Mouse (Mus musculus) adipocyte (in vitro differentiated cells): Measurements from ENCODE around the gene H2afx.
"Not testable (repeated sequence)": the region's sequence is repeated elsewhere in the genome, so short reads cannot be mapped to it uniquely, and the experiment has no call there.

Source experiments
- DNase-seq: peaks from one replicate; pipeline ENCODE4 v3.0.0-alpha.2; 2016; ENCODE audit warnings: low spot score

H2afx gene

DNA sequence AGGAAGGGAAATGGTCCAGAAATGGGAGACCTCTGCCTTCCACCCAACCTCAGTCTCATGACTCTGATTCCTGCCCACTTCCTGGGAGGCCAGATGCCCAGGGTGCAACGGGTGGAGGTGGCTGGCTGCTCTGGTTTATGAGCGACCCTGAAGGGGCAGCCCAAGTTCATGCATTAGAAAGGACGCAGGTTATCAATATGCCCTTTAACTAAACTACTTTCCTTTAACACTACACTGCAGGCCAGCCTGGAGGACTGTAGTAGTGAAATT, 15.7 kb upstream of the H2afx start:
- DNase-seq: no peak

DNA sequence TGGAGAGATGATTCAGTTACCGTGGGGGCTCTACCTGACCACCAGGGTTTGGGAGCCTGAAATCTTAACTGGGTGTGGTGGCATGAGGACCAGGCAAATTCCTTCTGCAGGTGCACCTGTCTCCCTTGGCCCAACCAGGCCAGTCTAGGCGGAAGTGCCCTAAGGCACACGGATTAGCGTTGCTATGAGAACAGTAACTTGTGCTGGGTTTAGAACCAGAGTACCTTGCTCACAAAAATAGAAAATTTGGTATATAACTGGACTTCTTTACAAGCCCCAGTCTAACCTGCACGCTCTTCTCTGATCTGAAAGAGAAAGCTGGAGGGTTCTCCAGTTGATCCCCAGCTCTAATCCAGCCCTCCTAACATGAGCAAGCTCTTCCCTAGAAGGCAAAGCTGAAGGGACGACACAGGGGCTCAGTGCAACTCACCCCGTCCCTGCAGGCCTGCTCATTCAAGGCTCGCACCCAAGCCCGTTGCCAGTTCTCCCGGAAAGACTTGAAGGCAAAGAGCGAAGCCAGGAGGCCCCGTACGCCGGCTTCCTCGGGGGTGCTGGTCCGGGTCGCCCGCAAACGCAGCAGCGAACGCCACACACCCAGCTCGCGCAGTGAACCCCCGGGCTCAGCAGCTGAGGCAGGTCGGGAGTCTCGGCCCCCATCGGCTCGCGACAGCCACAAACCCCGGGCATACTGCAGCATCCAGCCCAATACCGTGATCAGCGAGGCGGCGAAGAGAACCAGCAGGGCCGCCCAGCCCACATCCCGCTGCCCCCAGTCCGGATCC, 15.2 kb upstream of the H2afx start:
- DNase-seq: no peak

DNA sequence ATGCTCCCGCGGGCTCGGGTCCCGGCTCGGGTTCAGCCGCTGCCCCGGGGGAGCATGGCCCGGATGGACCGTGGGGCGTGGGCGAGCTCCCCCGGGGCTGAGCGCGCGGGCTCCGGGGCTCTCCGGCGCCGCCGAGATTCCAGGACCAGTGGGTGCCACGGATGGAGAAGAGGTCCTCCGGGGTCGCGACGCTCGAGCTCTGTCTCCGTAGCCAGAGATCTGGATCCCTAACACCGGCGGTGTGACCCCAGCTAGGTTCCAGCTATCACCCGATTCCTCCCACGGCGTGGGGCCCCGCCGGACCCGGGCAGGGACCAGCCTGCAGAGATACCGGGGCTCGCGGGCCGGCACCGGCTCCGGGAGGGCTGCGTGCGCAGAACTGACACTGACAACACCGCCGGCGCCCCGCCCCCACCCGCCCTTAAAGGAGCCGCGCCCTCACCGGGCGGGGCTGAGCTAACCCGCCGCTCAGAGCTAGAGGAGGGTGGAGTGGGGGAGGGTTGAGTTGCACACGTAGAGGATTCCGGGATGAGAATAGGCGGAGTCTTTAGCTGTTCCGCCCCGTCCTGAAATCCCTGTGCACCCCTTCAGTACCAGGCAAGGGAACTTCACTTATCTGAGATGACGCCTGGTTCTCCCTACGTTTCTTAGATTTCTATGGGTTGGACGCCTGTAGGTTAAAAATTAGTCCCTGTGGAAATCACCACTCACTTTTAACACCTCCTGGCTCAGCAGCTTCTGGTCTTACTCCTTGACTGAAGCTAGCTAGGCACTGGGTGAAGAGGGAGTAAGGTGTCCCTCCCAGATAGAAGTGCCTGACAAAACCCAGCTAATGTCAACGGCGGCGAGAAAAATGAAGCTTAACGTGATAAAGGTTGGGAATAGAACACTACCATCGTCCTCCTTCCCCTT, 14.4 kb upstream of the H2afx start, which contains the start of gene C2cd2l:
Gene C2cd2l, minus strand, starts transcription at position 399 of the 912 bp plus-strand sequence.
- DNase-seq: peak; percentile 96

DNA sequence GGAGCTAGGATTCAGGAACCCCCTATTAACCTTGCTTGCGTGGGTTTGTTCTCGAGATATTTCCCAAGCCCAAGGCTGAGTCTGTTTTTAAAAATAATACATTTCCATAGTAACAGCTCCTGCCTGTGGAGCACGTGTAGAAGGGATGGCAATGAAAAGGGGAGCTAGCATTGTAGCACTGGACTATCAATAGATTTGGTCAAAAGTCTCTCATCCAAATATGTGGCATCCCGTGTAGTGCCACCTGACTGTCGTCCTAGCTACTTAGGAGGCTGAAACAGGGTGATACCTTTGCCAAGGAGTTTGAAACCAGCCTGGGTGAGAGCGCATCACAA, 13.7 kb upstream of the H2afx start:
- DNase-seq: no peak

DNA sequence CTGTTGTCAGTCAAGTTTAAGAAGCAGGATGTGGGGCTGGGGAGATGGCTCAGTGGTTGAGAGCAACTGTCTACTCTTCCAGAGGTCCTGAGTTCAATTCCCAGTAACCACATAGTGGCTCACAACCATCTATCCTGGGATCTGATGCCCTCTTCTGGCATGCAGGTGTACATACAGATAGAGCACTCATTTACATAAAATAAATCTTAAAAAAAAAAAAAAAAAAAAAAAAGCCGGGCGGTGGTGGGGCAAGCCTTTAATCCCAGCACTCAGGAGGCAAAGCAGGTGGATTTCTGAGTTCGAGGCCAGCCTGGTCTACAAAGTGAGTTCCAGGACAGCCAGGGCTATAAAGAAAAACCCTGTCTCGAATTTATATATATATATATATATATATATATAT, 10.8 kb upstream of the H2afx start:
- not testable (repeated sequence) for DNase-seq

DNA sequence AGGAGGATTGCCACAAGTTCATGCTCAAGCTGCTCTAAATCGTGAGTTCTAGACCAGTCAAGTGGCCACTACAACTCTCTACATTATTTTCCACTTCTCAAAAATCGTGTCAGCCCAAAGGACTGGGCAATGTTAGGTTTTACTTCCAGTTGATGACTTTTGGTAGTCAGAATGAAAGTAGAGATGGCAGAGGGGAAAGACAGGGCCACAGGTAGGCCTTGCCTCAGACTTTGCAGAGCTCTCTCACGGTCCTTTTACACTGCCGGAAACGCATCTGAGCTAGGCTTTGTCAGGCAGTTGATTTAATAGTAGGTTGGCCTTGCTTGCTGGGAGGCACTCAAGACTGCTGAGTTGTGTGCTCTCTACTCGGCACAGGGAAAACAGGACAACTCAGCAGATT, 10.3 kb upstream of the H2afx start:
- no peak for DNase-seq

DNA sequence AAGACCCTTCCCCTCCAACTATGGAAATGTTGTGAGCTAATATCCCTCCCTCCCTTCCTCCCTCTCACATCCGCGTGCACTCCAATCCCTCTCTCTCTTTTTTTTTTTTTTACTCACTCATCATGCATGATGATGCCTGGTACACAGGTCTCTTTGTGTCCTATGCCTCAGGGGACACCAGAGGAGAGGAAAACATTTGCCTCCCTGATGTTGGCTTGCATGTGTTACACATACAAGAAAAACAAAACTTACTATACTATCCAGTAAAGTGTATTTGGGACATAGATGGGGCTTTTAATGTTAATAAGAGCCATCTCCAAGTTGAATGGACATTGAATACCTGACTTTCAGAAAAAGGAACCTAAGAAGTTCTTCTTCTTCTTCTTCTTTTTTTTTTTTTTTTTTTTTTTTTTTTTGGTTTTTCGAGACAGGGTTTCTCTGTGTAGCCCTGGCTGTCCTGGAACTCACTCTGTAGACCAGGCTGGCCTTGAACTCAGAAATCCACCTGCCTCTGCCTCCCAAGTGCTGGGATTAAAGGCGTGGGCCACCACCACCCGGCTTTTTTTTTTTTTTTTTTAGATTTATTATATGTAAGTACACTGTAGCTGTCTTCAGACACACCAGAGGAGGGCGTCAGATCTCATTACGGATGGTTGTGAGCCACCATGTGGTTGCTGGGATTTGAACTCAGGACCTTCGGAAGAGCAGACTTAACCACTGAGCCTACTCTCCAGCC, 9.3 kb upstream of the H2afx start:
- DNase-seq: not testable (repeated sequence)

DNA sequence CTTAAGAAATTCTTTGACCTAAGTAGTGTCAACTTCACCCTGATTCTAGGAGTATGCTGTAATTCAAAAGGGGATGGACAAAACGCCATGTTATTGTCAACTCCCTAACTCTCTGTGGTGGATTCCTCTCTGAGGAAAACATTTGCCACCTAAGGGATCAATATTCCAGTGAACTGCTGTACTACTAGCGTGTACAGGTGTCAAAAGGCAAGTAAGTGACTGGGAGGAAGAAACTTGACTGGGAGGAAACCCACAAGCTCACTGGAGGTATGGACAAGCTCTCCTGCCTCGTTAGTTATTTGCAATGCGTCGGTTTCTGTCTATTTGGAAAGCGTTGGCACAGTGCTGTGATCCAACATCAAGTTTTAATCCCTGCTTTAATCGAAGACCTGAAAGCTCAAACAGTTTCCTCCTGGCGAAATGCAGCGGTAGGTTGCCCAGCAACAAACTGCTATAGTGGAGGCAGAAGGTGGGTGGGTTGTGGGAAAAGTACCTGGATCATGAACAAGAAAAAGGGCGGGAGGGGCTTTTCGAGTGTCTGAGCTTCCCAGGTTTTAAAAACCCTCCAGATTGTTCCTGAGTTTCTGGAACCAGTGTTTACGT, 8.6 kb upstream of the H2afx start, which contains the start of gene Dpagt1:
Gene Dpagt1, plus strand, starts transcription at position 252 of the 603 bp plus-strand sequence.
- DNase-seq: no peak

DNA sequence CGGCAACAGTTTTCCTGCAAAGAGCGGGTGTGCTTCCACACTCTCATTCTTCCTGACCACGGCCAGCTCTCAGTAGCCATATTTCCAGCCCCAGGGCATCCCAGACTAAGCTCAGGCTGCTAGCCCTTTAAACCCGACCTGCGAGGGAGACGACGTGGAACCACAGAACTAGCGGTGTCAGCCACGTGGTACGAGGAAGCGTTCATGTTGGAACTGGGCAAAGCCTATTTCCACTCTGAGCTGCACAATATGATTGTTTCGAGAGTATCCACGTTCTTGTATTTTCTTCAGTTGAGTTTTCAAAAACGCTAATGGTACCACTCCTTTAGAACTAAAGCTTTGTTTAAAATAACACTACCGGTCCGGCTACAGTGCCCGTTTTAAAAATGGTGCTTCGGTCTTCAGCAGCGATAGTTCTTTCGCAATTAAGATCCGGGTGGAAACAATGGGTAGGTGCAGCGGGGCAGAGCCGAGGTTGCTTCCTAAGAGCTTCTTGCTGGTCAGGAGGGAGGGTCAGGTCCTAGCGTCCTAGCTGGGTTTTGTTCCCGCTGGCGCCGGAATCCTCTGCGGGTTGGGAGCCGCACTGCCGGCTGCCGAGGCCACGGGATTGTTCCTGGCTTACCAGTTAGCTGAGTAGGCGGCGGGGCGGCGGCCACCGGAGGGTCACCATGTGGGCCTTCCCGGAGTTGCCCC, 8.0 kb upstream of the H2afx start:
- peak; percentile 89 for DNase-seq

DNA sequence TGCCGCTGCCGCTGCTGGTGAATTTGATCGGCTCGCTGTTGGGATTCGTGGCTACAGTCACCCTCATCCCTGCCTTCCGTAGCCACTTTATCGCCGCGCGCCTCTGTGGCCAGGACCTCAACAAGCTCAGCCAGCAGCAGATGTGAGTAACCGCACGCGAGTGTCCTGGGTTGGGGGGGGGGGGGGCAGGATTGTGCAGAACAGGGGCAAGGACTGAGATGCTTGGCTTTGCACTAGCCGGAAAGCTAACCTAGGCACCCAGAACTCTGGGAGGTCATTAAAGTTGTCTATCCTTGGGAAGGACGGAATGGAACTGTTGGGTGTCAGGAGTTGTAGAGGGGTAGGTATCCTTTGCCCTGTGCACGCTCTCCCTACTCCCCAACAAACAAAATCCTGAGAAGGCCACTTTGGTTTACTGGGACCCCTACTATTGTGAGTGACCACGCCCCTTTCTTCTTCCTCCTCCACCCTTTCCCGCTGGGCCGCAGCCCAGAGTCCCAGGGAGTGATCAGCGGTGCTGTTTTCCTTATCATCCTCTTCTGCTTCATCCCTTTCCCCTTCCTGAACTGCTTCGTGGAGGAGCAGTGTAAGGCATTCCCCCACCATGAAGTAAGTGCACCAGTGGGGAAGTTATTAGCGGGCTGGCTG, 7.3 kb upstream of the H2afx start:
- no peak for DNase-seq

DNA sequence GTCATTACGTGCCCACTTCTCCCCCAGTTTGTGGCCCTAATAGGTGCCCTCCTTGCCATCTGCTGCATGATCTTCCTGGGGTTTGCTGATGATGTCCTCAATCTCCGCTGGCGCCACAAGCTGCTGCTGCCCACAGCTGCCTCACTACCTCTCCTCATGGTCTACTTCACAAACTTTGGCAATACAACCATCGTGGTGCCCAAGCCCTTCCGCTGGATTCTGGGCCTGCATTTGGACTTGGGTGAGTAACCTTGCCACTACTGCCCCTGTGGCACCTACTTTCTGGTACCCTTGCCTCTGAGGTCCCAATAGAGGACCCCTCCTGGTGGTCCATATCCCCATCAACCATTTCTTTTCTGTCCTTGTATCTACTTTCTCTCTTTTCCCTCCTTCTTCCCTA, 6.6 kb upstream of the H2afx start:
- DNase-seq: no peak

DNA sequence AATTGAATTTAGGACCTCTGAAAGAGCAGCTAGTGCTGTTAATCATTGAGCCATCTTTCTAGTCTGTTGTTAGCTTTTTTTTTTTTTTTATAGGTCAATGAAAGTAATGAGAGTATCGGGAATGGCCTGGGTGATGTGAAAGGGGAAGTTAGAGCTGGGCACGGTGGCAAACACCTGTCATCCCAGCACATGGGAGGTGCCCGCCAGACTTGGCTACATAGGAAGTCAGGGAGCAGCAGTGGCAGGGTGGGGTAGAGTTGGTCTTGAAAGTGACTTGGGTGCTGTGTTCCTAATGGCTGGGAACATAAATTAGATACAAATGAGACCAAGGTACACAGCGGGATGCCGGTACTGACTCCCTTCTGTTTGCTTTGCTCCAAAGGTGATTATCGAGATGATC, 3.8 kb upstream of the H2afx start:
- DNase-seq: no peak

DNA sequence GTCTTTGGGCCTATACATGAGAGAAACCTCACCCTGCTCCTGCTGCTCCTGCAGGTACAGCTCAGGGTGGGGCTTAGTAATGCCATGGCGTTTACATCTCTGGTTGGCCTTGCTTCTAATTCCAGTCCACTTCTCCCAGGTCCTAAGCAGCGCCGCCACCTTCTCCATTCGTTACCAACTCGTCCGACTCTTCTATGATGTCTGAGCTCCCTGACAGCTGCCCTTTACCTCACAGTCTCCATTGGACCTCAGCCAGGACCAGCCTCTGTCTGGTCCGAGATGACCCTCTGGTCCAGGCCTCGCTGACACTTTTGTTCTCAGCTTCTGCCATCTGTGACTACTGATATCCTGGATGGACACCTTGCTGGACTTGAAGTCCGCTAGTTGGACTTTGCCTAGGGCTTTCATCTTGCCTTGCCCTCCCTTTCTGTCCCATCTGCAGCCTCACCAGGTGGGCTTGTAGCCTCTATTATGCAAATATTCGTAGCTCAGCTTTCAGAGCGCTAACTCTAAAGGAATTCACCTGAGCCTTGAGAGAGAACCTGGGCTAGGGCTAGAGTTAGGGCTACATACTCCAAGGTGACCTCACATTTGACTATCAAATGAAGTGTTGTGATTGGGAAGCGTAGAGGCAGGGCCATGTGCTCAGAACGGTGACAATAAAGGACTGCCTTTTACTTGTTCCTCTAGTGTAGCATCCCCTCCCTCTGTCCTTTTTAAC, 1.4 kb upstream of the H2afx start:
- DNase-seq: no peak

DNA sequence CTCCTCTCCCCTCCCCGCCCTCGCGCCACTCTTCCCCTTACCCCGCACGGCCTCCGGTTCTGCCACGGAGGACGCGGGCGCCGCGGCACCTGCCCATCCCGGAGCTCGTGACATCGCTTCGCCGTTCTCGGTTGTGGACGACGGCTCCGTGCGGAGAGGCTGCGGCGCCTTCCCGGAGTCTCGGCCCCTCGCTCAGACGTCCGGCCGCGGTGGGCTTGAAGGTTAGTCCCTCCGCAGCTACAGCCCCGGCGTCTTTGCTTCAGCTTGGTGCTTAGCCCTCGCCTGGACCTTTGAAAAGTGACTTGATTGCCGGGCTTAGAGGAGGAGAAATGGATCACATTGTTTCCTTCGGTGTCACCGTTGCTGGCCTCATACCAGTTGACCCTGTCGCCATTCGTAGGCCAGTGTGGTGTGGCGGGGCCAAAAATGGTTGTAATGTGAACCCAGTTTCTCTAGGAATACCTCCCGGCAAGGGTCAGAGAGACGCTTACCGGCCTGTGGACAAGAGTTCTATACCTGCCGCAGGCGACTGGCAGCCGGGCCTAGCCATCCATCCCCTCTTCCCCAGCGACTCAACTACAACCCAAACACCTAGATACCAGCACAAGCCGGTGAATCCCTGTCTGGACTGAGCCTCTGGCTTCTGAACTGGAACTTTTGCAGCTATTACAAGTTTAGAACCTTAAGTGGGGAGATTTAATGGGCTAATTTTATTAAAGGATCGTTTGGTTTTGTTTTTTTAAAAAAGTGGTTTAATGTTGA, 1.0 kb downstream of the H2afx start:
- DNase-seq: peak; percentile 48

DNA sequence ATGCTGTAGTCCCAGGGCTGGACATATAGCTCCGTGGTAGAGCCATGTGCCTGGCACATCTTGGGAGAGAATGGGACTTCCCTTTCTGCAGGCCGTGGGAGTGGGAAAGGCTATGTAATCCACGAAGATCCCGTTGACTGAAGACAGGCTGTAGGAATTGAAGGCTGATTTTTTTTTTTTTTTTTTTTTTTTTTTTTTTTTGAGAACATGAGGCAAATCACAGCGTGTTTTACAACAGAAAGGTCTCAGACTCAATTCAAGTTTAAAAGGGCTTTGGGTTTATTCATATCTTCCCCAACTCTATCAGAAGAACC, 1.6 kb downstream of the H2afx start:
- DNase-seq: no peak

DNA sequence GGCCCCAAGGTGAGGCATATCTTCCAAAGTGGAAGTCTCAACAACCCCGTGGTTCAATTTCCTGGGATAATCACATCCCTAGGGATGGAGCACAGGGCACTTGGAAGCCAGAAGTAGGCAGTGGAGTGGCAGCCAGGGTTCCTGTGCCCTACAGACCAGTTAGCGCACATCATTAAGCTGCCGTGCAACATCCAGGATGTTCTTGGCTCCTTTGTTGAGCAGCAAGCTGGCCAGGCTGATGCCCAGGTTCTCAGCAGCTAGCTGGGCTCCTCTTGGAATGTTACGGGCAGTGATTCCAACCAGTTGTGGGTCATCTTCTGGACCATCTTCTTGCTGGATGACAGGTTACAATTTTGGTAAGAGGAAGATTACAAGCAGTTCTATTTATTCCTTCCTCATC, 2.0 kb downstream of the H2afx start:
- not testable (repeated sequence) for DNase-seq

DNA sequence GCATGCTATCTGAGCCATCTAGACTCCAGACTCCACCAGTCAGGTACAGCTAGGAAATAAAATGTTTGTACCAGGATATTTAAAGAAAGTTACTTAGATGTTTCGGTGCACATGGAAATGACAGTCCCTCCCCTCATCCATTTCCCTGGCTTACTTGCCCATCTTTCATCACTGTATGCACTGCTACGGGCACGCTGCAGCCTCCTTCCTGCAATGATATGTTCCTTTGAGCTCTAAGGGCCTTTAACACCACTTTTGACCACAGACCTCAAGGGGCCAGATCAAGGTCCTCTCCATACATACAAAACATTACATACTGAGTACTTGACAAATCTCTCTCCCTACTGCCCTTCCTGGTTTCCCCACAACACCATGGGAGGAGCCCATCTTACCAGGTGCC, 2.5 kb downstream of the H2afx start:
- no peak for DNase-seq

DNA sequence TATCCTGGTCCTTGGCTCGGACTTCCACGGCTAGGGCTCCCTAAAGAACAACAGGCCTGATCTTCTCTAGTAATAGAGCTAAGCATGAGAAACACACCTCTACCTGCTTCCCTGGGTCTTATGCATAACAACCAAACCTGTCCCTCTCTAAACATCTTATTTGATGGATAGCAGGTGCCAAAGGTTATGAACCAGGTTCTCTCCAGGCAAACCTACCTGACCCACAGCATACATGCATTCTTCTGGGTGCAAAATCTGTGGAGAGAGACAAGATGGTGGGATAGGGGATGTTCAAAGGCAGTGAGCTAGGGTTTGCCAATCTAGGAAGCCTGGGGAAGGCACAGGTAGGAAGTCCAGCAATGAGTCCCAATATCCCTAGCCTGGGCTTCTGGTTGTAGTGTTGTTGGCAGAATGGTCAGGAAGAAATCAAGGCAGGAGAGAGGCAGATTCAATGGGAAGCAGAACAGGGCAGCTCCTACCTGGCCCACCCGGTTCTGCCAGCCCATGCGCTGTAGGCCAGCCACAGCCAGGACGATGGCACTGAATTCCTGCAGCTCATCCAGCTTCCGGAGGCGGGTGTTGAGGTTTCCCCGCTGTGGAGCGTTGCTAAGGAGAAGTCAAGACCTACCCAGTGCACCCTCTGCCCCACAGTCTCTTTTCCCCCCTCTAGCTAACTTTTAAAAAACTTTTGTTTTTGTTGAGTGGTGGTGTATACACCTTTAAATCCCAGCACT, 3.1 kb downstream of the H2afx start:
- no peak for DNase-seq

DNA sequence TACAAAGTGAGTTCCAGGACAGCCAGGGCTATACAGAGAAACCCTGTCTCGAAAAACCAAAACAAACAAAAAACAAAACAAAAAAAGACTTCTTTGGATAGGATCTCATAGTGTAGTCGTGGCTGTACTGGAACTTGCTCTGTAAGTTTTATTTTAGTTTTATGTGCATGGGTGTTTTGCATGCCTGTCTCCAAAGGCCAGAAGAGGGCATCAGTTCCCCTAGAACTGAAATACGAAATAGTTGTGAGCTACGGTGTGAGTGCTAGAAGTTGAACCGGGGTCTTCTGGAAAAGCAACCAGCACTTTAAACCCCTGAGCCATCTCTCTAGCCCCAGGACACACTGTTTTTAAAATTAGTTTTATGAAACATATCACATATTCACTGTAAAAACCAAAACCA, 4.1 kb downstream of the H2afx start:
- no peak for DNase-seq
